Mouse (Mus musculus) myocyte (in vitro differentiated cells): ENCODE measurements around the gene Fam241b.

Source experiments
- MAX ChIP-seq: IDR thresholded peaks from one replicate; pipeline ENCODE4 v1.6.1; 2011; ENCODE audit warnings: low read depth, mild to moderate bottlenecking, control low read depth
- MYOG ChIP-seq, 3 experiments: IDR thresholded peaks; one replicate each; pipeline ENCODE4 v1.6.1; 2011; ENCODE audit warnings: control low read depth in 2 of 3, low read depth in 2 of 3, mild to moderate bottlenecking in 2 of 3; ENCODE audit not compliant: insufficient read length in 2 of 3, control insufficient read depth in 1 of 3, insufficient read depth in 1 of 3
- TCF12 ChIP-seq: IDR thresholded peaks from one replicate; pipeline ENCODE4 v1.6.1; 2011; ENCODE audit warnings: mild to moderate bottlenecking, control low read depth; ENCODE audit not compliant: poor library complexity, insufficient read depth, severe bottlenecking

- no peak for TF ChIP-seq TCF12
- no peak for TF ChIP-seq MYOG (IDR thresholded peaks at IDR 0.05; ENCODE audit: control insufficient read depth in 1 of 3, insufficient read depth in 1 of 3, insufficient read length in 2 of 3, low read depth in 2 of 3)
- no peak for TF ChIP-seq MAX
Measured at GRCm38 (mm10) chr10:62174533-62175313, 31.0 kb upstream of the Fam241b start.
